Mouse (Mus musculus) thymus, adult 2 months (tissue): ENCODE results near the gene Tmem263. TPM values are rescaled to one million over a fixed set of nuclear protein-coding genes. Genes with fewer than 3 reads are reported as not detected.

Experiments used
- DNase-seq: peaks from one replicate; pipeline ENCODE4 v3.0.0; 2021
- H3K27ac ChIP-seq: fragments of 200-500 bp; 2 replicates; pipeline ENCODE4 v1.5.1; 2012; ENCODE audit warnings: low read length, control low read depth; ENCODE audit not compliant: control insufficient read depth, insufficient read depth
- H3K27me3 ChIP-seq: fragments of 200-500 bp; 2 replicates; pipeline ENCODE4 v1.6.1; 2012; ENCODE audit warnings: mild to moderate bottlenecking, low read length, moderate library complexity, mixed read lengths; ENCODE audit not compliant: control insufficient read depth, insufficient read depth
- H3K36me3 ChIP-seq: fragments of 200-500 bp; 2 replicates; pipeline ENCODE4 v1.6.1; 2012; ENCODE audit warnings: mild to moderate bottlenecking, low read length, moderate library complexity; ENCODE audit not compliant: control insufficient read depth, insufficient read depth
- H3K4me1 ChIP-seq: fragments of 200-500 bp; replicated peaks from 2 replicates; pipeline ENCODE4 v1.6.1; 2012; ENCODE audit warnings: low read length; ENCODE audit not compliant: control insufficient read depth, insufficient read depth
- H3K4me3 ChIP-seq: fragments of 200-500 bp; 2 replicates; pipeline ENCODE4 v1.5.1; 2012; ENCODE audit warnings: mild to moderate bottlenecking, low read length, control low read depth, moderate library complexity; ENCODE audit not compliant: control insufficient read depth, insufficient read depth
- CTCF ChIP-seq: fragments of 200-500 bp; IDR thresholded peaks from 2 replicates; pipeline ENCODE4 v1.5.1; 2012; ENCODE audit warnings: mild to moderate bottlenecking, control low read depth, low read length, moderate library complexity, borderline replicate concordance; ENCODE audit not compliant: control insufficient read depth, poor library complexity, insufficient read depth; ENCODE audit errors: extremely low read depth
- POLR2A ChIP-seq: fragments of 200-500 bp; IDR thresholded peaks from 2 replicates; pipeline ENCODE4 v1.6.1; 2012; ENCODE audit warnings: mild to moderate bottlenecking, low read length, control low read depth, moderate library complexity; ENCODE audit not compliant: control insufficient read depth, poor library complexity, insufficient read depth; ENCODE audit errors: extremely low read depth
- WGBS: fragments of 180-500 bp; shearing (Covaris S2); methylation state at CpG from one replicate; pipeline ENCODE4 v1.1.7; 2018; 5-methylcytosine and 5-hydroxymethylcytosine counted together
- polyA plus RNA-seq: library from polyadenylated mRNA; depleted of rRNA; stranded (reverse); fragments of >200 nt; gene quantifications from 2 replicates; pipeline ENCODE4 v1.2.3, GENCODE M21; 2012

Gene Tmem263
- polyA plus RNA-seq, 1 experiment, result 6.1 TPM

DNA sequence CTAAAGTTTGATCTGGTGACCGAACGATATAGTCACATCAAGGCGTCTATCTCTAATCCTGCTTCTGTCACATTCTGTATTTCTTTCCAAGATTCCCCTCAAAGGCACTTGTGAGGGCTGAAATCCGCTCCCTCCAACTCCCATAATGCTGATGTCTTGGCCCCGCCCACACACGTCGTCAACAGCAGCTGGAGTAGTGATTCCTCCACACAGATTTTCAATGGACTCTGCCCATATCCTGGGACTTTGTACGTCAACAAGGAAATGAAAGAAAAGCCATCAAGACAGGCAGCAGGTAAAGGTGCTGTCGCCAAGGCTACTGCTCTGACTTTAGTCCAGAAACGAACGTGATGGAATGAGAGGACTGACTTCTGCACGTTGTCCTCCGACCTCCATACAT, 22.8 kb downstream of the Tmem263 start:
- peaks cover 6% of the 10 kb centered on the region for H3K4me1 ChIP-seq
- peaks cover 16% of the 10 kb centered on the region for H3K36me3 ChIP-seq
- no peak for DNase-seq
- TF ChIP-seq POLR2A, result no peak
- TF ChIP-seq CTCF, result no peak
- no peaks in the 10 kb centered on the region for H3K27me3 ChIP-seq
- no peak overlapping the region for H3K27ac ChIP-seq
- no peak overlapping the region for H3K4me3 ChIP-seq
- WGBS, result 95% methylated on average over 13 of the region's 13 CpGs

DNA sequence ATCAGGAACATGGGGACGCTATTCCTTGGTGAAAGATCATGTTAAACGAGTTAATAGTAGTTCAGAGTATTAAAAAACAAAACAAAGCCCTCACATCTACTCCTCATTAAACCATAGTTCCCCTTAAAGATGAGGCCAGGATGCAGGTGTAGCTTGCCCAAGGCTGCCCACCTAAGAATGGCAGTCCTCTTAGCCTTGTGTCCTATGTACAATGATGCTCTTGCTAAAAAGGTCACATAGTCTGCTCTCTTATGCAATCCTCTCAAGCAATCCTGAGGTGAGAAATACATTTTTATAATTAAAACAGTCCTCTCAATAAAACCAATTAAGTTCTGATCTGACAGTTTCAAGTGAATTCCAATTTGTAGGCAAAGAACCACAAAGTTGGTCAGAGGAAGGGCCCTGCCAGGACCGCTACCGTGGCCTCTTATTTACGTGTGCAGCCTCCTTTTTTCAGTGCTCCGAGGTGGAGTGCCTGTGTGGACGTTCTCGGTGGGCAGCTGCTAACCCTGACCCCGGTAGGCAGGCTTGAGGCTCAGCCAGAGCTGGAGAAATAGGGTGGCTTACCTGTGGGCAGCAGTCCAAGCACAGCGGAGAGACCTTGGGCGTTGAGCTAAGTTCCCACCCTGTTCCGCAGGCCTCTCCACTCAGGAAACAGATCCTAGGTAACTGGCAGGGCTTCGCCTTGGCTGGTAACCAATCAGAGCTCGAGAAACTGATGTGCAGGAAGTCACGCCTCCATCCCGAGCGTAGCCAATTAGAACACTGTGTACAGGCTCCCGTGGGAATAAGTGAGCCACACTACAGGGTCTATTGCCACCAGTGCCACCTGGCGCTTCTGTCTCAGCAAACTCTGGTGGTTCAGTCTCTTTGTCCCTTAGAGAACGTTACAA, 25.2 kb downstream of the Tmem263 start, which contains the start of gene Mterf2:
Gene Mterf2, minus strand, starts transcription at position 633 of the 893 bp plus-strand sequence.
- 0 out of 2 replicates have a peak, but pooled peaks cover 3% of the 10 kb centered on the region for H3K36me3 ChIP-seq
- 7% methylated on average over 20 of the region's 20 CpGs for WGBS
- H3K4me1 ChIP-seq, result peaks cover 6% of the 10 kb centered on the region
- peak; percentile 91 for DNase-seq
- H3K4me3 ChIP-seq, result peak within 1 kb of the TSS; percentile 95
- H3K27ac ChIP-seq, result no peak within 1 kb of the TSS
- no peak for TF ChIP-seq CTCF
- TF ChIP-seq POLR2A, result no peak
- H3K27me3 ChIP-seq, result no peaks in the 10 kb centered on the region

DNA sequence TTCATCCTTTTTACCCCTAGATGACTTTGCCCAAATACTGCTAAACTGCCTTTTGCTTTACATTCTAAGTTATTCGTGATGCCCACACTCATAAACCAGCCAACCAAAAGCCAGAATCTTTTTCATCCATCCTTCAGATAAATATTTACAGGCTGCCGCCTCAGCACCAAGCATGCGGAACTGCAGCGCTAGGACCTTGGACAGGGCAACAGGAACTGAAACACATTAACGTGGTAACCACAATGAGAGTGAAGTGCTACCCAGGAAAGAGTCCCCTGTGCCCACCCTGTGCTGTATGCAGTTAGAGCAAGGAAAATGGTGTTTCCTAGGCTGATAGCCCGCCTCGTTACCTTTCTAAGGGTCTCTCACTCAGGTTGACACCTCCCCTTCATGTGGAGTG, 26.0 kb downstream of the Tmem263 start:
- peak; percentile 33 for DNase-seq
- TF ChIP-seq CTCF (no peak), POLR2A (no peak)
- Histone ChIP-seq H3K27me3 (no peaks in the 10 kb centered on the region), H3K27ac (no peak overlapping the region), H3K4me1 (peaks cover 6% of the 10 kb centered on the region), H3K36me3 (peaks cover 7% of the 10 kb centered on the region; the same call in 1 of the 2 replicates), H3K4me3 (no peak overlapping the region)
- WGBS, result 9% methylated on average over 7 of the region's 7 CpGs

DNA sequence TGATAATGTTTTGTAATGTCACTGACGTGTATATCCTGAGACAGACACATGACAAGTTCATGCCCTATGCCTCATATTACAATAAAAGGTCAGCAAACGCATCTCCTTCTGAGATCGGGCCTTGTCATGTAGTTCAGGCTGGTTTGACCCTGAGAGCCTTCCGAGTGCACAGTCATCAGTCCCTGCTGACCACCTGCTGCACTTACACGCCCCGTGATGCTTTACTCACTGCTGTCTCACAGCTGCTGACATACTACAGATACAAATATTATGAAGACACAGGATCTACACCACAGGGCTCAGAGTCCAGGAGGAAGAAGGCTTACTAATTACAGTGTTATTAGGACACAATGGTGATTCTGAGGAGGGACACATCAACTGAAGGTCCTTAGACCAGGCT, 34.1 kb downstream of the Tmem263 start:
- 98% methylated on average over 6 of the region's 6 CpGs for WGBS
- DNase-seq, result no peak
- no peaks in the 10 kb centered on the region for H3K4me1 ChIP-seq
- peaks cover 13% of the 10 kb centered on the region for H3K36me3 ChIP-seq
- no peak overlapping the region for H3K4me3 ChIP-seq
- H3K27ac ChIP-seq, result no peak overlapping the region
- TF ChIP-seq POLR2A (no peak), CTCF (no peak)
- no peaks in the 10 kb centered on the region for H3K27me3 ChIP-seq

DNA sequence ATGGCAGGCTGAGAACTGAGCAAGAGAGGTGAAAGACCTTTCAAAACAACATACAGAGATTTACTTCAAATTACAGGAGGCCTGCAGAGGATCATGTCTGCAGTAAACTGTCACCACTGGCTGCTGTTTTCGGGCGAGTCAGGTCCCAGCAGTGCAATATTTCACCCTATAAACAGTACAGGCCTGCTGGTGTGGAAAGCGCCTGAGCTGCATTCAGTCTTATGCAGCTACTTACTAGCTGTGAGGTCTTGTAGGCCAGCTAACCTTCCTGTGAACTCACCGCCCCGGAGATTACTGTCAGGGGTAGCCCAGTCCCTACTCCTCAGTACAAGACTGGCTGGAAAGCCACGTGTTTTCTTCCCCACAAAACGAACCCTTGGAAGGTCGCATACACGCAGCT, 39.0 kb downstream of the Tmem263 start:
- WGBS, result 94% methylated on average over 9 of the region's 9 CpGs
- no peak for TF ChIP-seq POLR2A
- no peak for TF ChIP-seq CTCF
- H3K27ac ChIP-seq, result no peak overlapping the region
- H3K27me3 ChIP-seq, result no peaks in the 10 kb centered on the region
- no peaks in the 10 kb centered on the region for H3K4me1 ChIP-seq
- no peak for DNase-seq
- peaks cover 24% of the 10 kb centered on the region for H3K36me3 ChIP-seq
- no peak overlapping the region for H3K4me3 ChIP-seq

DNA sequence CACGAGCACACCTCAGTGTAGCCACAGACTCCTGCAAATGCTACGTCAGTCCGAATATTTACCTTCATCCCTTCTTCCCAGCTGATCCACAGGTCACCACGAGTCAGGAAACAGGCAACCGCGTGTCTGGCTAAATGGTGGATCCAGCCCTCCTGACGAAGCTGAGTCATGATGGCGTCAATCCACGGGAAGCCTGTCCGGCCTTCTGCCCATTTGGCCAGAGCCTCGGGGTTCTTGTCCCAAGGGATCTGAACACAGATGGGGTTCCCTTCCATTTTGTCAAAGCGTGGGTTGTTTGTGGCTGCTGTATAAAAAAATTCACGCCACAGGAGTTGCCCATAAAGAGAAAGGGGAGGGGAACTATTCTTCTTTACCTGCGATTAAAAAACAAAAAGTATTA, 43.9 kb downstream of the Tmem263 start:
- Histone ChIP-seq H3K27ac (no peak overlapping the region), H3K27me3 (no peaks in the 10 kb centered on the region), H3K4me3 (no peak overlapping the region), H3K4me1 (no peaks in the 10 kb centered on the region), H3K36me3 (peaks cover 46% of the 10 kb centered on the region)
- 95% methylated on average over 14 of the region's 14 CpGs for WGBS
- TF ChIP-seq CTCF, result no peak
- no peak for TF ChIP-seq POLR2A
- DNase-seq, result no peak
